Mouse (Mus musculus) kidney, embryonic 15.5 days (tissue): ENCODE results near the gene Dgkz. TPM values are rescaled to one million over a fixed set of nuclear protein-coding genes. Genes with fewer than 3 reads are reported as not detected.

ENCODE experiments used
- ATAC-seq: fragments of 200-750 bp; cut with Nextera tagmentation; replicated peaks from 2 replicates; pipeline ENCODE4 v1.8.0; 2017; ENCODE audit warnings: moderate TSS enrichment; ENCODE audit not compliant: low FRiP score
- H3K27ac ChIP-seq: fragments of 300-500 bp; sonication (generic); 2 replicates; pipeline ENCODE4 v1.5.1; 2015; ENCODE audit warnings: mild to moderate bottlenecking, inconsistent platforms
- H3K27me3 ChIP-seq: fragments of 300-500 bp; sonication (generic); 2 replicates; pipeline ENCODE4 v1.6.1; 2015; ENCODE audit warnings: inconsistent platforms
- H3K36me3 ChIP-seq: fragments of 300-500 bp; sonication (generic); 2 replicates; pipeline ENCODE4 v1.6.1; 2015; ENCODE audit warnings: inconsistent platforms
- H3K4me1 ChIP-seq: fragments of 300-500 bp; sonication (generic); 2 replicates; pipeline ENCODE4 v1.6.1; 2015; ENCODE audit warnings: inconsistent platforms
- H3K4me2 ChIP-seq: fragments of 300-500 bp; sonication (generic); 2 replicates; pipeline ENCODE4 v1.6.1; 2015; ENCODE audit warnings: moderate library complexity, mild to moderate bottlenecking, inconsistent platforms
- H3K4me3 ChIP-seq: fragments of 300-500 bp; sonication (generic); replicated peaks from 2 replicates; pipeline ENCODE4 v1.5.1; 2015; ENCODE audit warnings: mild to moderate bottlenecking, inconsistent platforms
- H3K9ac ChIP-seq: fragments of 300-500 bp; sonication (generic); 2 replicates; pipeline ENCODE4 v1.6.1; 2015; ENCODE audit warnings: mild to moderate bottlenecking, inconsistent platforms
- H3K9me3 ChIP-seq: fragments of 300-500 bp; sonication (generic); replicated peaks from 2 replicates; pipeline ENCODE4 v1.6.1; 2016; ENCODE audit warnings: inconsistent platforms
- WGBS: fragments of 180-500 bp; shearing (Covaris S2); methylation state at CpG from one replicate; pipeline ENCODE4 v1.1.7; 2015; ENCODE audit warnings: mixed read lengths; 5-methylcytosine and 5-hydroxymethylcytosine counted together
- polyA plus RNA-seq: library from polyadenylated mRNA; unstranded; fragments of >200 nt; fragmentation: Nextera tagmentation; extraction: Ambion mirVana; gene quantifications from 2 replicates; pipeline ENCODE4 v1.2.1, GENCODE M21; 2015

Dgkz gene
- polyA plus RNA-seq, 1 experiment from 2014 or later = 46.7 TPM

GRCm38 (mm10) chr2:91967962-91968361 is 7.7 kb downstream of the Dgkz start:
- H3K9ac ChIP-seq = no peak overlapping the region
- H3K27me3 ChIP-seq = peaks cover 20% of the 10 kb centered on the region
- H3K4me1 ChIP-seq = peaks cover 49% of the 10 kb centered on the region
- H3K4me3 ChIP-seq = no peak overlapping the region
- no peaks in the 10 kb centered on the region for H3K36me3 ChIP-seq
- H3K9me3 ChIP-seq = no peaks in the 10 kb centered on the region
- H3K27ac ChIP-seq = peak overlapping the region; percentile 84
- WGBS = 52% methylated on average over 11 of the region's 11 CpGs
- H3K4me2 ChIP-seq = no peak overlapping the region
- no peak for ATAC-seq

DNA sequence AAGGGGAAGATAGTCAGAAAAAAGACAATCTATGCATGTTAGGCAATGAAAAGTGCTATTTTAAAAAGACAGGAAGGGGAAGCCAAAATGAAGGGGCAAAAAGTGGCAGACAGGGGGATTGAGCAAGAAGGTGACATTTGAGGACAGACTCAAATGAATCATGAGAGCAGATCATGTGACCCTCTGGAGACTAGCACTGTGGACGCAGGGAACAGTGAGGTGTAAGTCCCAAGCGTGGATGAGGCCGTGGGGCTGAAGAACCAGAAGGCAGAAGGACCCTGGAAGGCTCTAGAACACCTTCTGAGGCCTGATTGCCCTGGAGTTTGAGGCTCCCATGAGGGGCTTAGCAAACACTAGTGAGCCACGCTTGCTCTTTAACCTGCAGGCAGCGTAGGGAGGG is 9.3 kb downstream of the Dgkz start:
- Histone ChIP-seq H3K9ac (no peak overlapping the region), H3K4me3 (no peak overlapping the region), H3K27ac (no peak overlapping the region), H3K27me3 (peaks cover 12% of the 10 kb centered on the region; the same call in 1 of the 2 replicates), H3K4me1 (peaks cover 52% of the 10 kb centered on the region), H3K4me2 (no peak overlapping the region), H3K9me3 (no peaks in the 10 kb centered on the region), H3K36me3 (no peaks in the 10 kb centered on the region)
- ATAC-seq = no peak
- WGBS = 85% methylated on average over 5 of the region's 5 CpGs

DNA sequence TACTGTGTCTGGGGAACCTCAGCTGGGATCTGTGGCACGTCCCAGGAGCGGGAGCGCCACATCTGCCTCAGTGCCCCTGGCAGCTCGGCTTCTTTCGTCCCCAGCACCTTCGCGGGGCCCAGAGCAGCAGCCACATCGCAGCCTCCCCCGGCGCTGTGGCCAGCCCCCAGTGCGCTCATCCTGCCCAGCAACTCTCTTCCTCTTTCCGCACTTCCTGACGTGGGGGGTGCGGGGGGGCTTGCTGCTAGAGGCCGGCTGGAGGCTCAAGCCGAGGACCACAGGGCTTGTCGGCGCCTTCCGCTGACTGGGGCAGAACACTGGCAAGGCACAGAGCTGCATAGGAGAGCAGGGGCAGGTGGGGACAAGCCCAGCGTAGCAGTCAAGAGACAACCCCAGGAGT is 10.2 kb downstream of the Dgkz start:
- no peak for ATAC-seq
- H3K9ac ChIP-seq = peak overlapping the region; percentile 41
- H3K4me3 ChIP-seq = peak overlapping the region; percentile 91
- peak overlapping the region; percentile 83 for H3K27ac ChIP-seq
- peak overlapping the region; percentile 91 for H3K4me2 ChIP-seq
- H3K36me3 ChIP-seq = 0 out of 2 replicates have a peak, but pooled peaks cover 2% of the 10 kb centered on the region
- peaks cover 52% of the 10 kb centered on the region for H3K4me1 ChIP-seq
- no peaks in the 10 kb centered on the region for H3K9me3 ChIP-seq
- 21% methylated on average over 20 of the region's 20 CpGs for WGBS
- H3K27me3 ChIP-seq = 0 out of 2 replicates have a peak, but pooled peaks cover 5% of the 10 kb centered on the region

- peak overlapping the region; percentile 91 for H3K4me3 ChIP-seq
- peaks cover 55% of the 10 kb centered on the region for H3K4me1 ChIP-seq
- no peak for ATAC-seq
- no peaks in the 10 kb centered on the region for H3K27me3 ChIP-seq
- no peak overlapping the region for H3K9ac ChIP-seq
- peak overlapping the region; percentile 91 for H3K4me2 ChIP-seq
- peak overlapping the region; percentile 83 for H3K27ac ChIP-seq
- H3K9me3 ChIP-seq = no peaks in the 10 kb centered on the region
- H3K36me3 ChIP-seq = 0 out of 2 replicates have a peak, but pooled peaks cover 3% of the 10 kb centered on the region
- 67% methylated on average over 3 of the region's 3 CpGs for WGBS
Observed at GRCm38 (mm10) chr2:91964610-91965204, 11.0 kb downstream of the Dgkz start.

DNA sequence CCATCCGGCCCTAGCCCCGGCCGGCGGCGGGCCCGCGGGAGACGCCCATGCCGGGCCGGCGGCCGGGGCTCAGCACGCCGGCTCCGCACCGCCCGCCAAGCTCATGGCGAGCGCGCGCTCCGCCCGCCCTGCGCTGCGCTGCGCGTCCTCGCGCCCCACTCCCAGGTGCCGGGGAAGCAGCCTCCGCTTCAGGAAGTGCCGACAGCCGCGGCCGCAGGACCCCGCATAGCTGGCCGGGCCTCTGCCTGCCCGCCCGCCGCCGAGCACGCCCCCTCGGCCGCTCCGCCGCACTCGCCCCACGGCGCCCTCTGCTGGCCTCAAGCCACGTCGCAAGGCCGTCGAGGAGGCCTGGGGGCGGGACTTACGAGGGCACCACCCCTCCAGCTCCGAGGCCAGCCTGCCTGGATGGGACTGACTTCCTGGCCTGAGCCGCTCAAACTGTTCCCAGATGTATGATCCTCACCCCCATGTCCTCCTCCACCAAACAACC is 12.2 kb downstream of the Dgkz start:
- Histone ChIP-seq H3K4me3 (peak overlapping the region; percentile 91), H3K9me3 (no peaks in the 10 kb centered on the region), H3K36me3 (0 out of 2 replicates have a peak, but pooled peaks cover 5% of the 10 kb centered on the region), H3K9ac (peak overlapping the region; percentile 92), H3K4me2 (peak overlapping the region; percentile 91), H3K4me1 (peaks cover 66% of the 10 kb centered on the region), H3K27ac (peak overlapping the region; percentile 81), H3K27me3 (no peaks in the 10 kb centered on the region)
- under 1% methylated on average over 44 of the region's 57 CpGs for WGBS
- ATAC-seq = peak; percentile 93

DNA sequence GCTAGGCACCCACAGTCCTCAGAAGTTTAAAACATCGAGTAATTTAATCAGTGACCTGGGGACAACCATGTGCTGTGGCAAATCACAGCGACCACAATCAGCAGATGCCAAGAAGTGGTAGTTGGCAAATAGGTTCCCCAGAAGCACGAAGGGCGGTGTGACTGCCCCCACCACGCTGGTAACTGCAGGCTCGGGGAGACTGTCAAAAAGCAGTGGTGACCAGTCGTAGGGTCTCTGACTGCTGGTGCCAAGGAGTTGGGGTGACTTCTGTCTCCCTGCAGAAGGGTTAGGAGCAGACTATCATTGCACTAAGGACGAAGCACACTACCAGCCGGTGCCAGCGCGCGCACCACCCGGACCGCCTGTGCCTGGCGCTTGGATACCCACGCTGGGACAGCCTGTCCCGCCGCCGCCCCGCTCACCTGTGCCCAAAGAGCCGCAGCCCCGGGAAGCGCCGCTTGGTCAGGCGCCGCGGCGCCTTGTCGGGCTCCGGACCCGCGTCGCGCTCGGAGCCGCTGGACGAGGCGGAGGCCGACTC is 12.7 kb downstream of the Dgkz start:
- H3K4me3 ChIP-seq = peak overlapping the region; percentile 91
- H3K4me2 ChIP-seq = peak overlapping the region; percentile 91
- H3K4me1 ChIP-seq = peaks cover 65% of the 10 kb centered on the region
- under 1% methylated on average over 39 of the region's 39 CpGs for WGBS
- ATAC-seq = peak; percentile 41
- H3K27me3 ChIP-seq = no peaks in the 10 kb centered on the region
- H3K9ac ChIP-seq = peak overlapping the region; percentile 92
- H3K9me3 ChIP-seq = no peaks in the 10 kb centered on the region
- peak overlapping the region; percentile 81 for H3K27ac ChIP-seq
- H3K36me3 ChIP-seq = 0 out of 2 replicates have a peak, but pooled peaks cover 6% of the 10 kb centered on the region

DNA sequence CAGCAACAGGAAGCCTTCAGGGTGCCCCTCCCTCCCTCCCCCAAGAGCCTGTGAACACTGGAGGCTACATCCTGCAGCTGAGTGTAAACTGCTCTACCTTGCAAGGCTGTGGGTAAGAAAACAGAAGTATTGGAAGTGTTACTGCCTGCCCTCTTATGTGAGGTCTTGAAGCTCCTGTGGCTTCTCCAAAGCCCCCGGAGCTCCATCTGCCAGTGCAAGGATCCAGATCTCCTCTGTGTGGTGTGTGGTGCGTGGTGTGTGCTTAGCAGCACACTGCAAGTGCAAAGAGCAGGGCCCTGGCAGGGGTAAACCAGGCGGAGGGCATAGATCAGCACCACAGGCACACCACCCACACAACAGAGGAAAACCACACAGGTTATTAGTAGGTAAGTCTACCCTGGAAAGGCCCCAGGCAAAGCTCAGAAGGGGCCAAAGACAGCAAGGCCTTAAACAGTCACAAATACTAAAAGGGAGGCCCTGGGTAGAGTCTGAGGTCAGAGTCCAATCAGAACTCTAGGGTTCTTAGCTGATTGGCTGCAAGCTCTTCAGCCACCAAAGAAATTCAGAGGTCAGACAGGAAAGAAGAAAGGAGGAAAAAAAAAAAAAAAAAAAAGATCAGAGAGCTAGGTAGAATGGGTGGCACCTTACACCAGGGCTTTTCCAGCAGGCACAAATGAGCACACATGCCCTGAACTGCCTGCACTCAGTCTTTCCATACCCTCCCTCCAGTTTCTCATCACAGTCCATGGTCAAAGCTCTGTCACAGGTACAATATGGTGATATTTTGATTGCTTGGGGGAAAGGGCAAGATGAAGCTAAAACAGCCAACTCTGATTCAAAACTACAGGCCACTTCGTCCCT is 13.5 kb downstream of the Dgkz start:
- peak overlapping the region; percentile 81 for H3K27ac ChIP-seq
- H3K4me3 ChIP-seq = peak overlapping the region; percentile 91
- H3K4me1 ChIP-seq = peaks cover 71% of the 10 kb centered on the region
- H3K4me2 ChIP-seq = peak overlapping the region; percentile 91
- H3K9me3 ChIP-seq = no peaks in the 10 kb centered on the region
- no peak for ATAC-seq
- 0 out of 2 replicates have a peak, but pooled peaks cover 6% of the 10 kb centered on the region for H3K36me3 ChIP-seq
- no peaks in the 10 kb centered on the region for H3K27me3 ChIP-seq
- peak overlapping the region; percentile 92 for H3K9ac ChIP-seq
- WGBS = 47% methylated on average over 4 of the region's 4 CpGs

DNA sequence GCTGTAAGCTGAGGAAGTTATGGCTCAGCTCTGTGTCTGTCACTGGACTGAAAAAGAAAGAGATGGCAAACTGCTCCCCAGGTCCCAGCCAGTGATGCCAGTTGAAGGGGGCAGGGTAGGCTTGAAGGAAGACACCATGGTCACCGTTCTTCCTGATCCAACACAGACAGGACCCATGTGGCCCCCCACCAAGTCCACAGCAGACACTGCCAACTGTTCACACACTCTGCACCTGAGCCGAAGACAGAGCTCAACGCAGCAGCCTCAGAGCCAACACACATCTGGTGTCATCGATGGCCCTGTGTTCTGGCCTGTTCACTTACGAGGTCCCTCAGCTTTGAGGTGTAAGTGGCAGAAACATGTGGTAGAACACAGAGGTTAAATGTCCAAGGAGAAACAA is 15.2 kb downstream of the Dgkz start:
- H3K4me3 ChIP-seq = no peak overlapping the region
- peaks cover 72% of the 10 kb centered on the region for H3K4me1 ChIP-seq
- H3K27me3 ChIP-seq = no peaks in the 10 kb centered on the region
- 0 out of 2 replicates have a peak, but pooled peaks cover 6% of the 10 kb centered on the region for H3K36me3 ChIP-seq
- WGBS = 94% methylated on average over 5 of the region's 5 CpGs
- H3K9me3 ChIP-seq = no peaks in the 10 kb centered on the region
- no peak overlapping the region for H3K27ac ChIP-seq
- no peak overlapping the region for H3K9ac ChIP-seq
- no peak for ATAC-seq
- H3K4me2 ChIP-seq = no peak overlapping the region

DNA sequence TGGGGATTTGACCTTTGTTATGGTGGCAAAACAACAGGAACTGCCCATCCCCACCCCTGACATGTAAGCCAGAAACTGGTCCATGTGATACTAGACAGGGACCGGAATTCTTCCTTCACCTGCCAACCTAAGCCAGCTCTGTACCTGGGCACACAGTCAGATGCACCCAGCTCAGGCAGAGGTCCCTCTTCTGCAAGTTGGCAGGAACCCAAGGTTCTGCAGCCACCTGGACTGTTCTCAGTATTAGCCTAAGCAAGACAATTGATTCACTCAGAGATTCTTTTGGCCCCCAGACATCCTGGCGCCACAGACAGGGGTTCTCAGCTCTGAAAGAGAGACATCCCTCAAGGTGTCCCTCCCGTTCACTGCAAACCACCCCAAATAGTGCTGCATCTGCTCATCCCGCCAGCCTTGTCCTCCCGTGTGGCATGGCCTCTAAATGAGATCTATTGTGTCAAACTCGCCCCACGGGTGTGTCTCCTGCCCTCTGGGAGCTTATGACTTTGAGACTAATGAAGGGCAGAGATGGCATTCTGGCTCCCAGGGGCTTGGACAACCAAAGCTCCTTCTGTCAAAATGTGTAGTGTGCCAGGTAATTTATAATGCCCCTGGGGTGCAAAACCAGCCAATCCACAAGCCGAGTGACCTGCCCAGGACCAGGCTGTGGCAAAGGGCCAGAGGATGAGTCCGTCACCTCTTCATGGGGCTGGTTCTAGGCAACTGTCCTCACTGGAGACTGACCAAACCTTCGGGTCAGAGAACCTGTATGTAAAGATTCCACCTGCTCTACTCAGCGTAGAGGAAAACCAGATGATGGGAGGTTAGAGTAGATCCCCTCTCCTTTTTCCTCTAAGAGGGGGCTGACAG is 15.9 kb downstream of the Dgkz start:
- H3K9ac ChIP-seq = no peak overlapping the region
- no peaks in the 10 kb centered on the region for H3K27me3 ChIP-seq

GRCm38 (mm10) chr2:91958701-91959457 is 16.8 kb downstream of the Dgkz start:
- Histone ChIP-seq H3K4me3 (no peak overlapping the region), H3K27ac (no peak overlapping the region), H3K9me3 (no peaks in the 10 kb centered on the region), H3K36me3 (0 out of 2 replicates have a peak, but pooled peaks cover 6% of the 10 kb centered on the region), H3K9ac (no peak overlapping the region), H3K4me2 (no peak overlapping the region), H3K27me3 (no peaks in the 10 kb centered on the region), H3K4me1 (peaks cover 77% of the 10 kb centered on the region)
- WGBS = 42% methylated on average over 10 of the region's 10 CpGs
- no peak for ATAC-seq

More for the DNA sequence above, 15.9 kb downstream of the Dgkz start:
- Histone ChIP-seq H3K9me3 (no peaks in the 10 kb centered on the region), H3K4me2 (no peak overlapping the region), H3K4me1 (peaks cover 72% of the 10 kb centered on the region), H3K27ac (no peak overlapping the region), H3K4me3 (no peak overlapping the region), H3K36me3 (0 out of 2 replicates have a peak, but pooled peaks cover 6% of the 10 kb centered on the region)
- ATAC-seq = no peak
- 78% methylated on average over 11 of the region's 11 CpGs for WGBS

DNA sequence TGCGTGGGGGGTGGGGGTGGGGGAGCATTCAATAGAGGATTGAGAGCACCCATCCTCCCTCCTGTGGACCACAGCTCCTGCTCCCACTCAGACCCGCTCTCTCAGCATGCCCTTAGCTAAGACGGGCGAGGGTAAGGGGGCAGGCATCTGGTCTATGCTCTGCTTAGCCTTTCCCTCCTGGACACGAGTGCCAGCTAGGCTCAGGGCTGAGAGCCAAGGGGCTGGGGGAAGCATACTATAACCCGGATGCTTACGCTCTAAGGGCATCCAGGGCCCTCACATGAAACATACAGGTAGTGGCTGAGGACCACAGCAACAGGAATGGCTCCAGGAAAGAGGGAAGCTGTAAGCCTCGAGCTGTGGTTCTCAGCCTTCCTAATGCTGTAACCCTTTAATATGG is 17.6 kb downstream of the Dgkz start:
- Histone ChIP-seq H3K9me3 (no peaks in the 10 kb centered on the region), H3K27ac (no peak overlapping the region), H3K4me2 (no peak overlapping the region), H3K4me1 (peaks cover 83% of the 10 kb centered on the region), H3K36me3 (0 out of 2 replicates have a peak, but pooled peaks cover 6% of the 10 kb centered on the region), H3K27me3 (no peaks in the 10 kb centered on the region), H3K9ac (no peak overlapping the region), H3K4me3 (no peak overlapping the region)
- no peak for ATAC-seq
- WGBS = 85% methylated on average over 8 of the region's 8 CpGs
